Mouse (Mus musculus) liver, embryonic 13.5 days (tissue): ENCODE data around the gene Plekhf1. TPM values are rescaled to one million over a fixed set of nuclear protein-coding genes. Genes with fewer than 3 reads are reported as not detected.

Experiments used
- ATAC-seq: fragments of 200-750 bp; cut with Nextera tagmentation; 2 replicates; pipeline ENCODE4 v1.8.0; 2017; ENCODE audit warnings: low read depth, mild to moderate bottlenecking, moderate number of reproducible peaks, moderate library complexity
- DNase-seq: peaks from one replicate; pipeline ENCODE4 v3.0.0; 2022
- H3K27ac ChIP-seq: fragments of 300-500 bp; sonication (generic); 2 replicates; pipeline ENCODE4 v1.5.1; 2015; ENCODE audit warnings: moderate library complexity, mild to moderate bottlenecking, inconsistent platforms
- H3K27me3 ChIP-seq: fragments of 300-500 bp; sonication (generic); 2 replicates; pipeline ENCODE4 v1.6.1; 2015; ENCODE audit warnings: mild to moderate bottlenecking, inconsistent platforms
- H3K36me3 ChIP-seq: fragments of 300-500 bp; sonication (generic); 2 replicates; pipeline ENCODE4 v1.6.1; 2015; ENCODE audit warnings: mild to moderate bottlenecking, inconsistent platforms
- H3K4me1 ChIP-seq: fragments of 300-500 bp; sonication (generic); replicated peaks from 2 replicates; pipeline ENCODE4 v1.6.1; 2015; ENCODE audit warnings: inconsistent platforms
- H3K4me2 ChIP-seq: fragments of 300-500 bp; sonication (generic); 2 replicates; pipeline ENCODE4 v1.6.1; 2015; ENCODE audit warnings: inconsistent platforms, mild to moderate bottlenecking, moderate library complexity
- H3K4me3 ChIP-seq: fragments of 300-500 bp; sonication (generic); replicated peaks from 2 replicates; pipeline ENCODE4 v1.5.1; 2015; ENCODE audit warnings: mild to moderate bottlenecking, inconsistent platforms
- H3K9ac ChIP-seq: fragments of 300-500 bp; sonication (generic); 2 replicates; pipeline ENCODE4 v1.6.1; 2015; ENCODE audit warnings: mild to moderate bottlenecking, inconsistent platforms
- H3K9me3 ChIP-seq: fragments of 300-500 bp; sonication (generic); replicated peaks from 2 replicates; pipeline ENCODE4 v1.6.1; 2016; ENCODE audit warnings: inconsistent platforms
- WGBS: fragments of 180-500 bp; shearing (Covaris S2); methylation state at CpG from one replicate; pipeline ENCODE4 v1.1.7; 2015; ENCODE audit not compliant: insufficient replicate concordance; 5-methylcytosine and 5-hydroxymethylcytosine counted together
- polyA plus RNA-seq: library from polyadenylated mRNA; unstranded; fragments of >200 nt; fragmentation: Nextera tagmentation; extraction: Ambion mirVana; gene quantifications from 2 replicates; pipeline ENCODE4 v1.2.1, GENCODE M21; 2015

The Plekhf1 gene
- polyA plus RNA-seq, 1 experiment from 2014 or later: 0.46 TPM

GRCm38 (mm10) chr7:38184786-38185185, 43.0 kb downstream of the Plekhf1 start:
- Histone ChIP-seq H3K36me3 (no peaks in the 10 kb centered on the region), H3K9ac (peak overlapping the region; percentile 73; the same call in 1 of the 2 replicates), H3K4me1 (peaks cover 38% of the 10 kb centered on the region), H3K27ac (no peak overlapping the region), H3K4me2 (peak overlapping the region; percentile 91), H3K9me3 (no peaks in the 10 kb centered on the region), H3K4me3 (peak overlapping the region; percentile 71; the same call in 1 of the 2 replicates), H3K27me3 (no peaks in the 10 kb centered on the region)
- 72% methylated on average over 6 of the region's 6 CpGs for WGBS
- ATAC-seq (no peak), DNase-seq (no peak)

DNA sequence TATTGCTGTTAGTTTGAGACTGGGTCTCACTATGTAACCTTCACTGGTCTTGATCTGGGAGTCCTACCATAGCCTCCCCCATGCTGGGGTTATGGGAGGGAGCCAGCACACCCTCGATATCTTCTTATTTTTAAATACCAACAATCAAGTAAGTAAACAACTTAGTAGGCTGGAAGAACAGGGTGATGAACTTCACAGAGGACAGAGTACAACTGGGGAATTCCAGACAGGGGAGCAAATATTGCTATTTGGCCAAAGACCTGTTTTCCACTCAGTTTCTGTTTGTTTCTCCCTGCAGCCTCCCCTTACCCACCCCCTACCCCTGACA, 43.4 kb downstream of the Plekhf1 start:
- peaks cover 38% of the 10 kb centered on the region for H3K4me1 ChIP-seq
- peak overlapping the region; percentile 75; the same call in 1 of the 2 replicates for H3K27ac ChIP-seq
- ATAC-seq: no peak
- peak overlapping the region; percentile 73; the same call in 1 of the 2 replicates for H3K9ac ChIP-seq
- no peaks in the 10 kb centered on the region for H3K9me3 ChIP-seq
- no peak for DNase-seq
- H3K4me2 ChIP-seq: peak overlapping the region; percentile 91
- peak overlapping the region; percentile 71 for H3K4me3 ChIP-seq
- no peaks in the 10 kb centered on the region for H3K27me3 ChIP-seq
- 27% methylated on average over 1 of the region's 1 CpGs for WGBS
- no peaks in the 10 kb centered on the region for H3K36me3 ChIP-seq

GRCm38 (mm10) chr7:38183709-38184417, 44.0 kb downstream of the Plekhf1 start:
- peak overlapping the region; percentile 75 for H3K27ac ChIP-seq
- DNase-seq (peak; percentile 71), ATAC-seq (peak; percentile 83)
- no peaks in the 10 kb centered on the region for H3K27me3 ChIP-seq
- H3K9me3 ChIP-seq: no peaks in the 10 kb centered on the region
- H3K36me3 ChIP-seq: no peaks in the 10 kb centered on the region
- peak overlapping the region; percentile 73 for H3K9ac ChIP-seq
- peak overlapping the region; percentile 71 for H3K4me3 ChIP-seq
- peak overlapping the region; percentile 91 for H3K4me2 ChIP-seq
- peaks cover 38% of the 10 kb centered on the region for H3K4me1 ChIP-seq
- WGBS: 2% methylated on average over 36 of the region's 36 CpGs

GRCm38 (mm10) chr7:38182962-38183687, 44.7 kb downstream of the Plekhf1 start, which contains the start of gene 1600014C10Rik:
TSS of gene 1600014C10Rik (plus strand) at chr7:38183217.
- 4% methylated on average over 28 of the region's 28 CpGs for WGBS
- Histone ChIP-seq H3K9me3 (no peaks in the 10 kb centered on the region), H3K4me3 (peak within 1 kb of the TSS; percentile 71), H3K4me1 (peaks cover 32% of the 10 kb centered on the region), H3K4me2 (peak within 1 kb of the TSS; percentile 91), H3K27me3 (no peaks in the 10 kb centered on the region), H3K36me3 (no peaks in the 10 kb centered on the region), H3K27ac (peak within 1 kb of the TSS; percentile 75), H3K9ac (peak within 1 kb of the TSS; percentile 73)
- ATAC-seq (peak; percentile 65), DNase-seq (no peak)

DNA sequence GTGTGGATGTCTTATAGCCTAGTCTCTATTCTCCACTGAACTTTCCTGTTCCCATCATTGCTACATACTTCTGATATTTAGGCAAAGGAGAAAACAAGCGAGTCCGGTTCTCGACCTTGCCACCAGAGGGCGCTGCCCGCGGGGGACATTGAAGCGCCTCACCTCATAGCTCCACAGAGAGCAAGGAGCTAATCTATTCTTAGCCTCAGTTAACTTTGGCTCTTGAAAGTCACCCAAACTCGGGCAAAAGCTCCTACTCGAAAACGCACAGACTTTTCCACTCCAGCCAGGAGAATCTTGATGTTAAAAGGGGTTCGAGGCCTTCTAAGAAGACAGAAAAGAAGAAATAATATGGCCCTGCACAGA, 45.2 kb downstream of the Plekhf1 start:
- no peaks in the 10 kb centered on the region for H3K9me3 ChIP-seq
- no peaks in the 10 kb centered on the region for H3K27me3 ChIP-seq
- no peaks in the 10 kb centered on the region for H3K36me3 ChIP-seq
- peak overlapping the region; percentile 91 for H3K4me2 ChIP-seq
- peak overlapping the region; percentile 75 for H3K27ac ChIP-seq
- peaks cover 32% of the 10 kb centered on the region for H3K4me1 ChIP-seq
- 0% methylated on average over 11 of the region's 11 CpGs for WGBS
- peak overlapping the region; percentile 71 for H3K4me3 ChIP-seq
- ATAC-seq (peak; percentile 62), DNase-seq (peak; percentile 71)
- peak overlapping the region; percentile 73 for H3K9ac ChIP-seq

GRCm38 (mm10) chr7:38181366-38181765, 46.5 kb downstream of the Plekhf1 start:
- Histone ChIP-seq H3K27ac (no peak overlapping the region), H3K36me3 (no peaks in the 10 kb centered on the region), H3K4me1 (peaks cover 32% of the 10 kb centered on the region), H3K9ac (no peak overlapping the region), H3K4me3 (no peak overlapping the region), H3K4me2 (no peak overlapping the region), H3K27me3 (no peaks in the 10 kb centered on the region), H3K9me3 (no peaks in the 10 kb centered on the region)
- no peak for ATAC-seq
- 30% methylated on average over 2 of the region's 2 CpGs for WGBS
- DNase-seq: no peak

- Histone ChIP-seq H3K9me3 (no peaks in the 10 kb centered on the region), H3K27ac (no peak overlapping the region), H3K4me1 (peaks cover 27% of the 10 kb centered on the region), H3K9ac (no peak overlapping the region), H3K4me2 (no peak overlapping the region), H3K27me3 (peaks cover 10% of the 10 kb centered on the region), H3K36me3 (no peaks in the 10 kb centered on the region), H3K4me3 (no peak overlapping the region)
- WGBS: 57% methylated on average over 3 of the region's 3 CpGs
- ATAC-seq (no peak), DNase-seq (no peak)
Observed at GRCm38 (mm10) chr7:38179896-38180295, 47.9 kb downstream of the Plekhf1 start.

- H3K9me3 ChIP-seq: no peaks in the 10 kb centered on the region
- ATAC-seq (no peak), DNase-seq (no peak)
- H3K4me2 ChIP-seq: no peak overlapping the region
- no peak overlapping the region for H3K9ac ChIP-seq
- peaks cover 6% of the 10 kb centered on the region; the same call in 1 of the 2 replicates for H3K4me1 ChIP-seq
- no peak overlapping the region for H3K27ac ChIP-seq
- H3K4me3 ChIP-seq: no peak overlapping the region
- WGBS: 42% methylated on average over 3 of the region's 3 CpGs
- no peaks in the 10 kb centered on the region for H3K36me3 ChIP-seq
- H3K27me3 ChIP-seq: peaks cover 30% of the 10 kb centered on the region
Observed at GRCm38 (mm10) chr7:38176056-38176455, 51.8 kb downstream of the Plekhf1 start.

DNA sequence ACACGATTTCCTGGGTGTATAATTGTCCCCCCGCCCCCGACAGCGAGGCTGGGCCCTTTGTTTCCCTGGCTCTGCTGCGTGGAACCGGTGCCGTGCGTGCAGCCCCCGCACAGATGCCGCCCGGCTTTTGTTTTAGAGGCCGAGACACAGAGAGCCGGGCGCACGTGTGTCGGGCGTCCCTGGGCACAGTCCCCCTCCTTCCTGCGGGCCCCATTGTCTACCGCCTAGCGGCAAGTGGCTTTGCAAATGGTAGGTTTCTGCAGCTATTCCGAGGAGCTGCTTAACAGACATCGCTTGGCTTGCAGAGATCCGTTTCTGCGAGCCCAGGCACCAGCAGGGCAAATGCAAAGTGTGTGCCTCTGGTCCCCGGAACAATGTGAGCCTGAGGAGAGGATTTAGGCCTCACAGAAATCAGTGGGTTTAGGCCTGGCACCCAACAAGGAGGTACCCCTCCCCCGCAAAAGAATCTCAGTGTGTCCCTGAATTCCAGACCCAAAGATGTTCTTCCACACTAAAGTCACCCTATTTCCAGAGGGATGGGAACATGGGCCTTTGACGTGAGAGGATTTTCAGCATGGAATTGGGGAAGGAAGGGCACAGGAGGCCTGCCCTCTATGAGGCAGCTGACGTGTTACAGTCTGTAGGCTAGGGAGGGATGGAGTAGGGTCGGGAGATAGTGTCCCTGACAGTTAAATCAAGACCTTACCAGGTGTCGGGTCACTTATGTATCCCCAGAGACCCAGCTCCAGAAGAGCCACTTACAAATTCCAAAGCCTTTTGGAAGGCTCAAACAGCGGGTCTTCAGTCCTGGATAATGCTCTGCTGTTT, 53.3 kb downstream of the Plekhf1 start:
- H3K4me1 ChIP-seq: peaks cover 6% of the 10 kb centered on the region; the same call in 1 of the 2 replicates
- WGBS: 13% methylated on average over 31 of the region's 31 CpGs
- H3K4me3 ChIP-seq: peak overlapping the region; percentile 23; the same call in 1 of the 2 replicates
- H3K27me3 ChIP-seq: peaks cover 30% of the 10 kb centered on the region
- no peak overlapping the region for H3K9ac ChIP-seq
- no peaks in the 10 kb centered on the region for H3K36me3 ChIP-seq
- DNase-seq: no peak
- no peak for ATAC-seq
- no peaks in the 10 kb centered on the region for H3K9me3 ChIP-seq
- peak overlapping the region; percentile 49 for H3K4me2 ChIP-seq
- H3K27ac ChIP-seq: no peak overlapping the region

GRCm38 (mm10) chr7:38173871-38174270, 53.9 kb downstream of the Plekhf1 start:
- Histone ChIP-seq H3K9ac (no peak overlapping the region), H3K4me2 (peak overlapping the region; percentile 49), H3K9me3 (no peaks in the 10 kb centered on the region), H3K4me1 (peaks cover 6% of the 10 kb centered on the region; the same call in 1 of the 2 replicates), H3K4me3 (peak overlapping the region; percentile 23; the same call in 1 of the 2 replicates), H3K27me3 (peaks cover 30% of the 10 kb centered on the region), H3K36me3 (no peaks in the 10 kb centered on the region), H3K27ac (no peak overlapping the region)
- no peak for ATAC-seq
- no peak for DNase-seq
- 28% methylated on average over 14 of the region's 14 CpGs for WGBS

DNA sequence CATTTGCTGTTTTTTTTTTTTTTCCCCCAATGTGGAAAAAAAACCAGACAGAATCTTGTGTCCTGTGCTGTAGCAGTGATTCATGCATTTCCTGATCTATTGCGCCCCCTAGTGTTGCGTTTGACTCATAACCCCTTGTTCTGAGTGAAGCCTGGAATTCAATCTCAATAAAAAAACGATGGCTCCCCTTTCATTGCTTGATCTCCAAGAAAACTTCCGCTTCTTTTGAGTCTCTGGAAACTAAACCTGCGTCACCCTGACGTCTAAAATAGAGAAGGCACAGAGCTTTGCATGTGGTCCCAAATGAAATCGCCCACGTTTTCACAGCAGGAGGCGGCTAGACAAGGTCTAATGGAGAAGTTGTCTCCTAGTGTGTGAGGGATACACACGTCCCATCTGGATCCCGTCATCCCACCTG, 60.1 kb downstream of the Plekhf1 start:
- 17% methylated on average over 11 of the region's 11 CpGs for WGBS
- Histone ChIP-seq H3K27ac (no peak overlapping the region), H3K4me3 (no peak overlapping the region), H3K9ac (no peak overlapping the region), H3K4me2 (peak overlapping the region; percentile 50; the same call in 1 of the 2 replicates), H3K27me3 (no peaks in the 10 kb centered on the region), H3K9me3 (no peaks in the 10 kb centered on the region), H3K4me1 (peaks cover 8% of the 10 kb centered on the region), H3K36me3 (no peaks in the 10 kb centered on the region)
- no peak for DNase-seq
- no peak for ATAC-seq
